Mouse (Mus musculus): Measurements from ENCODE around the gene Bag6. TPM values are rescaled to one million over a fixed set of nuclear protein-coding genes. Genes with fewer than 3 reads are reported as not detected.

Gene Bag6
- polyA plus RNA-seq, 1 experiment from 2014 or later: 70.0 TPM

GRCm38 (mm10) chr17:35155451-35155850, 20.5 kb downstream of the Bag6 start:
- H3K27me3 ChIP-seq: no peaks in the 10 kb centered on the region
- H3K4me2 ChIP-seq: no peak overlapping the region
- no peak overlapping the region for H3K9ac ChIP-seq
- no peaks in the 10 kb centered on the region for H3K4me1 ChIP-seq (replicated peaks)
- H3K9me3 ChIP-seq: no peaks in the 10 kb centered on the region
- H3K4me3 ChIP-seq: no peak overlapping the region
- peaks cover 95% of the 10 kb centered on the region for H3K36me3 ChIP-seq
- no peak for ATAC-seq (ENCODE audit: low FRiP score, low read depth)
- H3K27ac ChIP-seq (replicated peaks): no peak overlapping the region
- WGBS: 95% methylated on average over 12 of the region's 12 CpGs

DNA sequence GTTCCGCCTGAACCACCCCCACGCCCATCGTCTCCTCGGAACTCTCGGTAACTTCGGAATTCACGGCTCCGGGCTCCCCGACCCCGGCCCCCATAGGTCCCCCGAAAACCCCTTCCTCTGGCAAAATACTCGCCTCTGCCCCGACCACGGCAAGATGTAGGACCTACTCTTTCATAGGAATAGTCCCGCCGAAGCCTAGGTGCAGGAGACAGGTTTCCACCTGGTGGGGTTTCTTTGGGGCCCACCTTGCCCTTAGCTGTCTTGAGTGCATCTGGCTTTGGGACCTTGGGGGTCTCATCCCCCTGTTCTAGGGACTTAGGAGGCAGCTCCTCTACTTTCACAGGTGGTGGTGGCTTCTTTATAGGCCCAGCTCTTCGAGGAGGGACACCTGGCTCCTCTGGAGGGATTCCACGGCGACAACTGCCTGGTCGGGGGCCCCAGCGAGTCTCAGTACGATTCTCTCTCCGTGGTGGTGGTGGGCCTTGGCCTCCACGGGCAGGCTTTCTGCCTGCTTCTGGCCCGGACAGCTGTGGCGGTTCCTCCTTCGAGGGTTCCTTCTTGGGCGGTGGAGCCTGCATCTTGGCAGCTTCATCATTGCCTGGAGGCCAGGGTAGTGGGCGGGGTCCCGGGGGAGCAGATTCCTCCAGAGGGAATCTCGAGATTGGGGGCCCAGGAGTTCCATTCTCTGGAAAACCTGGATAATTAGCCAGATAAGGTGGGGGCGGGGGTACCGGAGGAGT, 21.7 kb downstream of the Bag6 start:
- Histone ChIP-seq H3K9me3 (no peaks in the 10 kb centered on the region), H3K4me1 (replicated peaks) (peaks cover 5% of the 10 kb centered on the region), H3K27ac (replicated peaks) (no peak overlapping the region), H3K36me3 (peaks cover 98% of the 10 kb centered on the region), H3K9ac (no peak overlapping the region), H3K4me3 (no peak overlapping the region), H3K27me3 (no peaks in the 10 kb centered on the region), H3K4me2 (no peak overlapping the region)
- no peak for ATAC-seq (ENCODE audit: low FRiP score, low read depth)
- 92% methylated on average over 33 of the region's 33 CpGs for WGBS

DNA sequence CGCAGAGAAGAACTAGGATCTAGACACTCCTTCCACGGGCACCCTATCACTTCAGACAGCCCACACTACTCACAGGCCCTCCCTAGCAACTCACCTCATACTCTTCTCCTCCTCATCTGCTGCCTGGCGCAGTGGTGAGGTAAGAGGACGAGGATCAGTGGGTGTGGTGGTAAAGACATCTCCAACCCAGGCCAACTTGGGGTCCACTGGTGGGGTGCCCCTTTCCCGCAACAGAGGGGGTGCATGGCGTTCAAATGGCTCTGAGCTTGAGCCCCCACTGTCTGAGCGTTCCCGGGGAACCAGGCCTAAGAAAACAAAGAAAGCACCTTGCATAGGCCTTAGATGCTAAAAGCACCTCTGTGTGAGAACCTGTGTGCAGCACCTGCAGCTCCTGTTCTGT, 22.3 kb downstream of the Bag6 start:
- ATAC-seq (ENCODE audit: low FRiP score, low read depth): no peak
- H3K4me3 ChIP-seq: no peak overlapping the region
- H3K27me3 ChIP-seq: no peaks in the 10 kb centered on the region
- H3K9me3 ChIP-seq: no peaks in the 10 kb centered on the region
- H3K4me2 ChIP-seq: no peak overlapping the region
- H3K9ac ChIP-seq: no peak overlapping the region
- 96% methylated on average over 8 of the region's 8 CpGs for WGBS
- H3K36me3 ChIP-seq: peaks cover 99% of the 10 kb centered on the region
- peaks cover 11% of the 10 kb centered on the region for H3K4me1 ChIP-seq (replicated peaks)
- no peak overlapping the region for H3K27ac ChIP-seq (replicated peaks)

DNA sequence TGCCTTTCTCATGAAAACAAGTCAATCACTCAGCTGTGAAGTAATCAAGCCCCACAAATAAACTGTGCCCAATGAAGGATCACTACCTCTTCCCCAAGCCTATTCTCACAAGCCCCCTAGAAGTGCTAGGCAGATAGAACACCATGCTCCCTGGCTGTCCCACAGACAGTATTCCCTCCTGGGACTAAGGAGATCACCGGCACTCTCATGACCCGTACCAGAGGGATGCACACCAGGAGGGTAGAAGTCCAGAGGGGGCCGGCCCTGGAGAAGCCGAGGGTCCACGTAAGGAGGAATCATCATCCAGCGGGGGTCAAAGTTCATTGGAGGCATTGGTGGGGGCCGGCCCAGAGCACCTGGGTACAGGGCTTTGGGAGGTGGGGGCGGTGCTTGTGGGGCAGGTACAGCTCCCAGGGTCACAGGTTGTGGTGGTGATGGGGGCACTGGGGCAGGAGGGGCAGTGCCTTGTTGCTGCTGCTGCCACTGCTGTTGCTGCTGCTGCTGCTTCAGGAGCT, 22.7 kb downstream of the Bag6 start:
- H3K27me3 ChIP-seq: no peaks in the 10 kb centered on the region
- 93% methylated on average over 8 of the region's 8 CpGs for WGBS
- H3K27ac ChIP-seq (replicated peaks): no peak overlapping the region
- no peak overlapping the region for H3K9ac ChIP-seq
- no peaks in the 10 kb centered on the region for H3K9me3 ChIP-seq
- H3K4me1 ChIP-seq (replicated peaks): peaks cover 16% of the 10 kb centered on the region
- H3K36me3 ChIP-seq: peaks cover 95% of the 10 kb centered on the region
- no peak overlapping the region for H3K4me2 ChIP-seq
- no peak overlapping the region for H3K4me3 ChIP-seq
- no peak for ATAC-seq (ENCODE audit: low FRiP score, low read depth)

DNA sequence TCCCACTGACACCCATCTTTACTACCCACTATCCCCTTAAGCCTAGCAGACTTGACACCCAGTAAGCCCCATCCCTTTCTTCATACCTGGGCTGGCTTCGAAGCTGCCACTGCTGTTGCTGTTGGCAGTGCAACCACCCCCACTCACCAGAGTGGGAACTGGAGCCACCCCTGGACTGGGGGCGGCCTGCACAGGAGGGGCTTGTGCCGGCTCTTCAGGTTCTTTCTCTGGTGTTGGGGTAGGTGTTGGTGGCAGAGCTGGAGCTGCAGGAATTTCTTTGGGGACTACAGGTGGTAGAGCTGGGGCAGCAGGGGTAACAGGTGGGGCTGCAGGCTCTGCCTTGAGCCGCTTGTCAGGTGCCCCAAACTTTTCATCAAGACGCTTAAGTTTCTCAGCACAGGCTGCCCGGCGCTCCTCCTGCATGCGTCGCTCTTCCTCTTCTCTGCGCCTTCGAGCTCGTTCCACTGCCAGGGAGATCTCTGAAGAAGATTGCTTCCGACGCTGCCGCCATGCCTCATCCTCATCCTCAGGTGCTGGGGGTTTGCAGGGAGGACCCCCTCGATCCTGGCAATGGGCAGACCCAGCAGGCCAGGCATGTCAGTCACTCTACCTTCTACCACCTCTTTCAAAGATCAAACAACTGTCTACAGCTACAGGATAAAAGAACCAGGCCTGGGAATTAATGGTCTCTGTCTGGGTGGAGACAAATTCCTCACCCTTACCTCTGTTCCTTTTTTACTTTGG, 24.0 kb downstream of the Bag6 start:
- no peaks in the 10 kb centered on the region for H3K9me3 ChIP-seq
- WGBS: 92% methylated on average over 16 of the region's 16 CpGs
- no peak overlapping the region for H3K4me3 ChIP-seq
- peaks cover 82% of the 10 kb centered on the region for H3K36me3 ChIP-seq
- H3K4me1 ChIP-seq (replicated peaks): peaks cover 24% of the 10 kb centered on the region
- H3K9ac ChIP-seq: no peak overlapping the region
- H3K27me3 ChIP-seq: no peaks in the 10 kb centered on the region
- ATAC-seq (ENCODE audit: low FRiP score, low read depth): no peak
- no peak overlapping the region for H3K27ac ChIP-seq (replicated peaks)
- no peak overlapping the region for H3K4me2 ChIP-seq

- no peak overlapping the region for H3K9ac ChIP-seq
- WGBS: 88% methylated on average over 7 of the region's 7 CpGs
- H3K9me3 ChIP-seq: no peaks in the 10 kb centered on the region
- H3K36me3 ChIP-seq: peaks cover 75% of the 10 kb centered on the region
- peaks cover 24% of the 10 kb centered on the region for H3K4me1 ChIP-seq (replicated peaks)
- no peak overlapping the region for H3K4me2 ChIP-seq
- H3K4me3 ChIP-seq: no peak overlapping the region
- no peaks in the 10 kb centered on the region for H3K27me3 ChIP-seq
- no peak overlapping the region for H3K27ac ChIP-seq (replicated peaks)
- no peak for ATAC-seq (ENCODE audit: low FRiP score, low read depth)
Observed at GRCm38 (mm10) chr17:35159638-35160037, 24.7 kb downstream of the Bag6 start.

DNA sequence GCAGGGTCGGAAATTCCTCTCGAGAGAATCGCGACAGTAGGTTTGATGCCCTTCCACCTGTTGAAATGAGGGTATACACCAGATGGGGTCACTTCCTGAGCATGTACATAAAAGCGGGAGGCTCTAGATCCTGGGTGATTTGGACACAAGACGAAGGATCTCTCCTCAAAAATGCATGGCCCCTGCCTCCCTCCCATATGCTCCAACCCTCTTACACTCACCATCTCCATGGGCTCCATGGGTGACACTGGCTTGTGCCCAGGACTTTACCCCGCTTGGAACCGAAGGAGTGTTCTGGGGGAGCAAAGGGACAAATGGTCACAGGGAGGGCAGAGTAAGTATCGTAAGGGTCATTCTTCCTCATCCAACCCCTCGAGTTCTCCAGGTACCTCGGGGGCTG, 26.4 kb downstream of the Bag6 start:
- no peak overlapping the region for H3K9ac ChIP-seq
- WGBS: 83% methylated on average over 11 of the region's 11 CpGs
- H3K36me3 ChIP-seq: peaks cover 58% of the 10 kb centered on the region

GRCm38 (mm10) chr17:35162121-35162520, 27.1 kb downstream of the Bag6 start:
- ATAC-seq (ENCODE audit: low FRiP score, low read depth): no peak
- 0 out of 2 replicates have a peak overlapping the region, but pooled peaks have one; percentile 100 for H3K9ac ChIP-seq
- H3K36me3 ChIP-seq: peaks cover 51% of the 10 kb centered on the region
- peaks cover 39% of the 10 kb centered on the region for H3K4me1 ChIP-seq (replicated peaks)
- H3K27me3 ChIP-seq: no peaks in the 10 kb centered on the region
- peak overlapping the region; percentile 96 for H3K4me3 ChIP-seq
- whole genome bisulfite sequencing: 76% methylated on average over 14 of the region's 14 CpGs
- H3K9me3 ChIP-seq: no peaks in the 10 kb centered on the region
- H3K4me2 ChIP-seq: peak overlapping the region; percentile 95
- H3K27ac ChIP-seq (replicated peaks): no peak overlapping the region

More for the DNA sequence above, 26.4 kb downstream of the Bag6 start:
- peaks cover 33% of the 10 kb centered on the region for H3K4me1 ChIP-seq (replicated peaks)
- H3K4me3 ChIP-seq: peak overlapping the region; percentile 96; the same call in 1 of the 2 replicates
- H3K27ac ChIP-seq (replicated peaks): no peak overlapping the region
- no peaks in the 10 kb centered on the region for H3K27me3 ChIP-seq
- H3K9me3 ChIP-seq: no peaks in the 10 kb centered on the region
- no peak for ATAC-seq (ENCODE audit: low FRiP score, low read depth)
- H3K4me2 ChIP-seq: no peak overlapping the region

DNA sequence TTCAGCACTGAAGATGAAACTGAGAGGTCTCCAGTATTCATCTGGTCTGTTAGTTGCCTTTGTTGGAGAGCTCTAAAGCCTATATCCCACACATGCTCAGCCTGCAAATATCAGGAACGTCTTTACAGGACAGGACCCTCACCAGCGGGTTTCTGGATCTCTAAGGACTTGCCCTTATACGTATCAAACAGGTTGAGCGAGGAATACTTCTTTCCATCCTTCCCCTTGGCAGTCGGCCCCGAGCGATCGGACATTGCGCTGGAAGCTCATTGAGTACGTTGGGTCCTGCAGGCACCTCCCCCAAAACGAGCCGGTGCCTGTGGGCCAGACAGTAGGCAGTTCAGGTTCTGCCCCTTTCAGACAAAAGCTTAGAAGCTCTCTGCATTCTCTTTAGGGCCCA, 27.8 kb downstream of the Bag6 start:
- peaks cover 44% of the 10 kb centered on the region for H3K36me3 ChIP-seq
- H3K9ac ChIP-seq: peak overlapping the region; percentile 100
- H3K9me3 ChIP-seq: no peaks in the 10 kb centered on the region
- ATAC-seq (ENCODE audit: low FRiP score, low read depth): no peak
- WGBS: 38% methylated on average over 12 of the region's 12 CpGs
- H3K4me2 ChIP-seq: peak overlapping the region; percentile 95
- no peak overlapping the region; the same call in 1 of the 2 replicates for H3K27ac ChIP-seq (replicated peaks)
- no peaks in the 10 kb centered on the region for H3K27me3 ChIP-seq
- peak overlapping the region; percentile 96 for H3K4me3 ChIP-seq
- peaks cover 39% of the 10 kb centered on the region for H3K4me1 ChIP-seq (replicated peaks)

- no peaks in the 10 kb centered on the region for H3K27me3 ChIP-seq
- peak overlapping the region; percentile 96 for H3K4me3 ChIP-seq
- H3K9me3 ChIP-seq: no peaks in the 10 kb centered on the region
- H3K27ac ChIP-seq (replicated peaks): peak overlapping the region; percentile 99
- peaks cover 39% of the 10 kb centered on the region for H3K4me1 ChIP-seq (replicated peaks)
- ATAC-seq (ENCODE audit: low FRiP score, low read depth): no peak
- H3K36me3 ChIP-seq: peaks cover 37% of the 10 kb centered on the region
- H3K4me2 ChIP-seq: peak overlapping the region; percentile 95
- 8% methylated on average over 8 of the region's 8 CpGs for WGBS
- peak overlapping the region; percentile 100 for H3K9ac ChIP-seq
Observed at GRCm38 (mm10) chr17:35163326-35164081, 28.5 kb downstream of the Bag6 start.

GRCm38 (mm10) chr17:35164218-35164567, 29.2 kb downstream of the Bag6 start:
- peak overlapping the region; percentile 96 for H3K4me3 ChIP-seq
- peak overlapping the region; percentile 99 for H3K27ac ChIP-seq (replicated peaks)
- peaks cover 39% of the 10 kb centered on the region for H3K4me1 ChIP-seq (replicated peaks)
- no peak for ATAC-seq (ENCODE audit: low FRiP score, low read depth)
- peak overlapping the region; percentile 100 for H3K9ac ChIP-seq
- under 1% methylated on average over 24 of the region's 28 CpGs for whole genome bisulfite sequencing
- no peaks in the 10 kb centered on the region for H3K27me3 ChIP-seq
- H3K4me2 ChIP-seq: peak overlapping the region; percentile 95
- H3K9me3 ChIP-seq: no peaks in the 10 kb centered on the region
- H3K36me3 ChIP-seq: peaks cover 30% of the 10 kb centered on the region
